17 mouse cellular contexts compared by ENCODE assay signal in the genomic region with DNA sequence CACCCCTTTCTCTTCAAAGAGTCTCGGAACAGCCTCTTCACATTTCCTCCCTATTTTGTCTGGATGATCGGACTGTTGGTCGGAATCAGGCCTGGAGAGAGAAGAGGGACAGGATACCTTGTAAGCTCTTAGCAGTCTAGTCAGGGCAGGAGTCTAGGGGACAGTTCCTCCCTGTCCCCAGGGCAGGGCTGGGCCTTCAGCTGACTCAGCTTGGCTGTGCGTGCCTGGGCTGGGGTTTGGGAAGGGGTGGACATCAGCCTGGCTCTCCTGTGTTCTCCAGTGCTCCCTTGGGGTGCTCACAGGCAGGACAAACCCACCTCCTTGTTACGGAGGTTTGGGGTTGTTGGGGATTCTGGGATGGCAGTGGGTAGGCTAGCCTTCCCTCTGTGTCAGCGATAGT. TPM values are rescaled to one million over a fixed set of nuclear protein-coding genes. Genes with fewer than 3 reads are reported as not detected.
A peak's percentile ranks its signal among the peaks of the same experiment; 100 is the strongest.
DNase-seq lines count a peak whose midpoint lies in the region; ATAC-seq lines count a peak whose summit lies in the region.
"Had no signal": no experiment of that assay in that cellular context is flagged by ENCODE, and none has a peak within 500 bp of the region (broad histone marks: within the 10 kb centered on the region; RNA-seq: fewer than 3 reads in every experiment).

No protein-coding gene starts in this region.

- 68% methylated on average over 6 of the region's 6 CpGs for WGBS in heart, embryonic 13.5 days
- WGBS in liver, embryonic 12.5 days (ENCODE audit: insufficient replicate concordance): 51% methylated on average over 6 of the region's 6 CpGs
- whole genome bisulfite sequencing in liver, embryonic 11.5 days: 65% methylated on average over 6 of the region's 6 CpGs
- WGBS in intestine, embryonic 16.5 days: 49% methylated on average over 6 of the region's 6 CpGs
- WGBS in stomach, embryonic 15.5 days: 68% methylated on average over 6 of the region's 6 CpGs
- 66% methylated on average over 6 of the region's 6 CpGs for WGBS in midbrain, embryonic 10.5 days

- no peaks in the 10 kb centered on the region for H3K9me3 ChIP-seq in heart, embryonic 13.5 days
- no peaks in the 10 kb centered on the region for H3K9me3 ChIP-seq in liver, embryonic 12.5 days (replicated peaks)
- no peaks in the 10 kb centered on the region for H3K9me3 ChIP-seq in liver, embryonic 11.5 days (ENCODE audit: control insufficient read depth, low read length)
- H3K9me3 ChIP-seq in intestine, embryonic 16.5 days (ENCODE audit: control insufficient read depth, low read length): no peaks in the 10 kb centered on the region
- H3K9me3 ChIP-seq in stomach, embryonic 15.5 days: no peaks in the 10 kb centered on the region
- no peaks in the 10 kb centered on the region for H3K9me3 ChIP-seq in midbrain, embryonic 10.5 days (replicated peaks)
- H3K9me3 ChIP-seq: embryonic facial prominence, embryonic 12.5 days; limb, embryonic 12.5 days; neural tube, embryonic 12.5 days had no signal

- peaks cover 19% of the 10 kb centered on the region for H3K27me3 ChIP-seq in heart, embryonic 13.5 days (replicated peaks)
- H3K27me3 ChIP-seq in liver, embryonic 12.5 days (replicated peaks): peaks cover 42% of the 10 kb centered on the region
- H3K27me3 ChIP-seq in liver, embryonic 11.5 days (replicated peaks; ENCODE audit: control insufficient read depth, insufficient read depth, low read length): peaks cover 23% of the 10 kb centered on the region
- H3K27me3 ChIP-seq in intestine, embryonic 16.5 days (replicated peaks; ENCODE audit: control insufficient read depth, insufficient read depth, low read length): 0 out of 2 replicates have a peak, but pooled peaks cover 3% of the 10 kb centered on the region
- H3K27me3 ChIP-seq in stomach, embryonic 15.5 days (replicated peaks): 0 out of 2 replicates have a peak, but pooled peaks cover 9% of the 10 kb centered on the region
- H3K27me3 ChIP-seq in midbrain, embryonic 10.5 days (ENCODE audit: low read depth, poor library complexity, severe bottlenecking): peaks cover 59% of the 10 kb centered on the region

- H3K36me3 ChIP-seq in heart, embryonic 13.5 days: no peaks in the 10 kb centered on the region
- H3K36me3 ChIP-seq in liver, embryonic 12.5 days: no peaks in the 10 kb centered on the region
- no peaks in the 10 kb centered on the region for H3K36me3 ChIP-seq in liver, embryonic 11.5 days (ENCODE audit: control insufficient read depth, insufficient read depth, low read length)
- no peaks in the 10 kb centered on the region for H3K36me3 ChIP-seq in intestine, embryonic 16.5 days (ENCODE audit: control insufficient read depth, insufficient read depth, low read length)
- no peaks in the 10 kb centered on the region for H3K36me3 ChIP-seq in stomach, embryonic 15.5 days
- no peaks in the 10 kb centered on the region for H3K36me3 ChIP-seq in midbrain, embryonic 10.5 days
- H3K36me3 ChIP-seq: embryonic facial prominence, embryonic 12.5 days; limb, embryonic 12.5 days; neural tube, embryonic 12.5 days had no signal

- no peak overlapping the region for H3K27ac ChIP-seq in heart, embryonic 13.5 days (replicated peaks)
- no peak overlapping the region for H3K27ac ChIP-seq in liver, embryonic 12.5 days
- no peak overlapping the region for H3K27ac ChIP-seq in liver, embryonic 11.5 days (ENCODE audit: low read depth, low read length)
- H3K27ac ChIP-seq in intestine, embryonic 16.5 days (ENCODE audit: low read length): peak overlapping the region; percentile 91
- peak overlapping the region; percentile 52 for H3K27ac ChIP-seq in stomach, embryonic 15.5 days
- H3K27ac ChIP-seq in midbrain, embryonic 10.5 days (replicated peaks): no peak overlapping the region
- H3K27ac ChIP-seq: embryonic facial prominence, embryonic 12.5 days; left cerebral cortex, adult 2 months; limb, embryonic 12.5 days; neural tube, embryonic 12.5 days had no signal

- no peak overlapping the region for H3K4me3 ChIP-seq in heart, embryonic 13.5 days
- no peak overlapping the region for H3K4me3 ChIP-seq in liver, embryonic 12.5 days
- H3K4me3 ChIP-seq in liver, embryonic 11.5 days (ENCODE audit: low read depth, low read length): no peak overlapping the region
- H3K4me3 ChIP-seq in intestine, embryonic 16.5 days (ENCODE audit: low read length): peak overlapping the region; percentile 54
- peak overlapping the region; percentile 47 for H3K4me3 ChIP-seq in stomach, embryonic 15.5 days (replicated peaks)
- H3K4me3 ChIP-seq in midbrain, embryonic 10.5 days: no peak overlapping the region
- H3K4me3 ChIP-seq: embryonic facial prominence, embryonic 12.5 days; left cerebral cortex, adult 2 months; limb, embryonic 12.5 days; neural tube, embryonic 12.5 days had no signal

- peak overlapping the region; percentile 33; the same call in 1 of the 2 replicates for H3K9ac ChIP-seq in heart, embryonic 13.5 days
- no peak overlapping the region for H3K9ac ChIP-seq in liver, embryonic 12.5 days
- H3K9ac ChIP-seq in liver, embryonic 11.5 days (ENCODE audit: low read depth, low read length): no peak overlapping the region
- H3K9ac ChIP-seq in intestine, embryonic 16.5 days (ENCODE audit: low read depth, low read length): peak overlapping the region; percentile 66
- no peak overlapping the region for H3K9ac ChIP-seq in stomach, embryonic 15.5 days
- H3K9ac ChIP-seq: embryonic facial prominence, embryonic 12.5 days; limb, embryonic 12.5 days; neural tube, embryonic 12.5 days had no signal

- peaks cover 64% of the 10 kb centered on the region for H3K4me1 ChIP-seq in heart, embryonic 13.5 days
- peaks cover 61% of the 10 kb centered on the region for H3K4me1 ChIP-seq in liver, embryonic 12.5 days
- peaks cover 37% of the 10 kb centered on the region for H3K4me1 ChIP-seq in liver, embryonic 11.5 days (replicated peaks; ENCODE audit: control insufficient read depth, insufficient read depth, low read length)
- peaks cover 41% of the 10 kb centered on the region for H3K4me1 ChIP-seq in intestine, embryonic 16.5 days (ENCODE audit: control insufficient read depth, insufficient read depth, low read length)
- peaks cover 19% of the 10 kb centered on the region; the same call in 1 of the 2 replicates for H3K4me1 ChIP-seq in stomach, embryonic 15.5 days
- H3K4me1 ChIP-seq in midbrain, embryonic 10.5 days: peaks cover 44% of the 10 kb centered on the region

- H3K4me2 ChIP-seq in heart, embryonic 13.5 days: no peak overlapping the region
- H3K4me2 ChIP-seq in liver, embryonic 12.5 days: 0 out of 2 replicates have a peak overlapping the region, but pooled peaks have one; percentile 1
- H3K4me2 ChIP-seq in liver, embryonic 11.5 days: no peak overlapping the region
- peak overlapping the region; percentile 62 for H3K4me2 ChIP-seq in intestine, embryonic 16.5 days (ENCODE audit: low read depth, low read length)
- H3K4me2 ChIP-seq in stomach, embryonic 15.5 days: peak overlapping the region; percentile 66
- H3K4me2 ChIP-seq: embryonic facial prominence, embryonic 12.5 days; limb, embryonic 12.5 days; neural tube, embryonic 12.5 days had no signal

- ATAC-seq in heart, embryonic 13.5 days (ENCODE audit: extremely low read depth, insufficient number of reproducible peaks, low FRiP score, low TSS enrichment): no peak
- no peak for ATAC-seq in liver, embryonic 12.5 days
- ATAC-seq in liver, embryonic 11.5 days (replicated peaks; ENCODE audit: low FRiP score): no peak
- ATAC-seq in intestine, embryonic 16.5 days: no peak
- no peak for ATAC-seq in stomach, embryonic 15.5 days (ENCODE audit: insufficient read depth, low FRiP score, low read depth)

- DNase-seq in heart, adult 18-20 months: no peak
- DNase-seq in liver, embryonic 11.5 days (ENCODE audit: low spot score): no peak
- DNase-seq in midbrain, embryonic 10.5 days (ENCODE audit: low spot score): no peak
- DNase-seq in B cell, adult 2 months: no peak
- DNase-seq: cerebellum, adult 11 months; gastrocnemius, postnatal 14 days; kidney, adult 8-10 months; thymus, postnatal 36 days had no signal

RNA-seq across cellular contexts. Expression of a gene that starts 1.4 kb away (rescaled TPM):
- 0.66 and 0.99 TPM in 2 replicates for polyA plus RNA-seq in heart, embryonic 13.5 days (2015; fragmentation: Nextera tagmentation; extraction: Ambion mirVana)
- total RNA-seq in heart, adult 18-20 months (2021): not detected
- 0.62 and 0.66 TPM in 2 replicates for polyA plus RNA-seq in liver, embryonic 12.5 days (2016; fragmentation: Nextera tagmentation; extraction: Ambion mirVana)
- polyA plus RNA-seq in liver, embryonic 11.5 days (2014; fragmentation: Nextera tagmentation; extraction: Ambion mirVana): 0.52 and 0.96 TPM in 2 replicates
- polyA plus RNA-seq in intestine, embryonic 16.5 days (2015; fragmentation: Nextera tagmentation; extraction: Ambion mirVana): 0.17 and 0.45 TPM in 2 replicates
- 0.12 and 0.37 TPM in 2 replicates for polyA plus RNA-seq in stomach, embryonic 15.5 days (2015; fragmentation: Nextera tagmentation; extraction: Ambion mirVana)
- 0.21 and 0.33 TPM in 2 replicates for polyA plus RNA-seq in midbrain, embryonic 10.5 days (2016; fragmentation: Nextera tagmentation; extraction: Ambion mirVana)
- total RNA-seq: gastrocnemius, postnatal 14 days; left cerebral cortex, adult 2 months; megakaryocyte, adult 5-6 weeks had no signal

RNA-seq across cellular contexts. Expression of a gene that starts 2.2 kb away (rescaled TPM):
- polyA plus RNA-seq in heart, embryonic 13.5 days (2015; fragmentation: Nextera tagmentation; extraction: Ambion mirVana): 0.82 and 1.2 TPM in 2 replicates
- 1 to 10 TPM; 1.3 to 2.1 TPM for total RNA-seq in heart, adult 18-20 months (2021)
- 0.10 and 0.31 TPM in 2 replicates for polyA plus RNA-seq in liver, embryonic 12.5 days (2016; fragmentation: Nextera tagmentation; extraction: Ambion mirVana)
- 0.22 and 0.23 TPM in 2 replicates for polyA plus RNA-seq in liver, embryonic 11.5 days (2014; fragmentation: Nextera tagmentation; extraction: Ambion mirVana)
- 3.7 and 4.6 TPM in 2 replicates for polyA plus RNA-seq in intestine, embryonic 16.5 days (2015; fragmentation: Nextera tagmentation; extraction: Ambion mirVana)
- 3.5 and 4.0 TPM in 2 replicates for polyA plus RNA-seq in stomach, embryonic 15.5 days (2015; fragmentation: Nextera tagmentation; extraction: Ambion mirVana)
- polyA plus RNA-seq in midbrain, embryonic 10.5 days (2016; fragmentation: Nextera tagmentation; extraction: Ambion mirVana): 0.15 and 0.20 TPM in 2 replicates

RNA-seq across cellular contexts. Expression of a gene that starts 38.2 kb away (rescaled TPM):
- polyA plus RNA-seq in heart, embryonic 13.5 days (2015; fragmentation: Nextera tagmentation; extraction: Ambion mirVana): 2.1 and 2.8 TPM in 2 replicates
- total RNA-seq in heart, adult 18-20 months (2021): under 1 TPM in 1 of 2 experiments, not detected in 1; 0.42 TPM
- polyA plus RNA-seq in liver, embryonic 12.5 days (2016; fragmentation: Nextera tagmentation; extraction: Ambion mirVana): 0.97 and 1.4 TPM in 2 replicates
- 1.0 and 1.6 TPM in 2 replicates for polyA plus RNA-seq in liver, embryonic 11.5 days (2014; fragmentation: Nextera tagmentation; extraction: Ambion mirVana)
- polyA plus RNA-seq in intestine, embryonic 16.5 days (2015; fragmentation: Nextera tagmentation; extraction: Ambion mirVana): 2.3 and 2.4 TPM in 2 replicates
- polyA plus RNA-seq in stomach, embryonic 15.5 days (2015; fragmentation: Nextera tagmentation; extraction: Ambion mirVana): 3.0 and 4.0 TPM in 2 replicates
- 5.2 and 5.8 TPM in 2 replicates for polyA plus RNA-seq in midbrain, embryonic 10.5 days (2016; fragmentation: Nextera tagmentation; extraction: Ambion mirVana)
- total RNA-seq: left cerebral cortex, adult 2 months had no signal

RNA-seq across cellular contexts. Expression of a gene that starts 53.4 kb away (rescaled TPM):
- polyA plus RNA-seq in heart, embryonic 13.5 days (2015; fragmentation: Nextera tagmentation; extraction: Ambion mirVana): 1.2 and 1.4 TPM in 2 replicates
- under 1 TPM in 1 of 2 experiments, not detected in 1; 0.23 TPM for total RNA-seq in heart, adult 18-20 months (2021)
- 0.48 and 0.56 TPM in 2 replicates for polyA plus RNA-seq in liver, embryonic 12.5 days (2016; fragmentation: Nextera tagmentation; extraction: Ambion mirVana)
- 0.43 and 0.60 TPM in 2 replicates for polyA plus RNA-seq in liver, embryonic 11.5 days (2014; fragmentation: Nextera tagmentation; extraction: Ambion mirVana)
- polyA plus RNA-seq in intestine, embryonic 16.5 days (2015; fragmentation: Nextera tagmentation; extraction: Ambion mirVana): 0.66 TPM in 2 replicates
- 0.46 and 0.49 TPM in 2 replicates for polyA plus RNA-seq in stomach, embryonic 15.5 days (2015; fragmentation: Nextera tagmentation; extraction: Ambion mirVana)
- polyA plus RNA-seq in midbrain, embryonic 10.5 days (2016; fragmentation: Nextera tagmentation; extraction: Ambion mirVana): 1.2 and 2.2 TPM in 2 replicates

Comparison
In these comparisons a context has a peak if more than half of its experiments do, and no peak if none do; other contexts are left out.
1. H3K4me2 ChIP-seq: peak in liver, embryonic 12.5 days (single experiment), intestine, embryonic 16.5 days (single experiment) and stomach, embryonic 15.5 days (single experiment); none in heart, embryonic 13.5 days (single experiment) and liver, embryonic 11.5 days (single experiment).
2. H3K27ac ChIP-seq: peak in intestine, embryonic 16.5 days (single experiment) and stomach, embryonic 15.5 days (single experiment); none in heart, embryonic 13.5 days (single experiment), liver, embryonic 12.5 days (single experiment), liver, embryonic 11.5 days (single experiment) and midbrain, embryonic 10.5 days (single experiment).
3. H3K4me3 ChIP-seq: peak in intestine, embryonic 16.5 days (single experiment) and stomach, embryonic 15.5 days (single experiment); none in heart, embryonic 13.5 days (single experiment), liver, embryonic 12.5 days (single experiment), liver, embryonic 11.5 days (single experiment) and midbrain, embryonic 10.5 days (single experiment).
4. H3K9ac ChIP-seq: peak in heart, embryonic 13.5 days (single experiment) and intestine, embryonic 16.5 days (single experiment); none in liver, embryonic 12.5 days (single experiment), liver, embryonic 11.5 days (single experiment) and stomach, embryonic 15.5 days (single experiment).